Mouse (Mus musculus) MEL (cell line): ENCODE measurements around the gene Desi1.

Source experiments
- BHLHE40 ChIP-seq: IDR thresholded peaks from 2 replicates; pipeline ENCODE4 v1.6.1; 2012; ENCODE audit warnings: low read depth, mild to moderate bottlenecking, inconsistent platforms, low read length, improper control_type of control experiment, borderline replicate concordance
- CTCF ChIP-seq, 3 experiments: IDR thresholded peaks in 2 of 3; conservative IDR thresholded peaks in 1 of 3; 2 replicates each; pipeline ENCODE4 v1.5.1; 2011 to 2012; ENCODE audit warnings: low read length in 3 of 3, low read depth in 2 of 3, mild to moderate bottlenecking in 2 of 3, improper control_type of control experiment in 1 of 3, inconsistent platforms in 1 of 3, mixed read lengths in 1 of 3, moderate library complexity in 1 of 3; ENCODE audit not compliant: control insufficient read depth in 1 of 3, insufficient read depth in 1 of 3, poor library complexity in 1 of 3, severe bottlenecking in 1 of 3
- HCFC1 ChIP-seq: IDR thresholded peaks from 2 replicates; pipeline ENCODE4 v1.6.1; 2012; ENCODE audit warnings: low read depth, mild to moderate bottlenecking, inconsistent platforms, low read length, improper control_type of control experiment, moderate library complexity
- NRF1 ChIP-seq: IDR thresholded peaks from 2 replicates; pipeline ENCODE4 v1.6.1; 2014; ENCODE audit warnings: low read depth, mild to moderate bottlenecking, inconsistent platforms, low read length, improper control_type of control experiment, moderate library complexity; ENCODE audit not compliant: poor library complexity, insufficient read depth, severe bottlenecking

GRCm38 (mm10) chr15:81955414-81955813 is 78.2 kb downstream of the Desi1 start:
- TF ChIP-seq BHLHE40 (no peak), CTCF (IDR thresholded peaks at IDR 0.05 in 2 of 3, conservative IDR thresholded peaks at IDR 0.05 in 1 of 3; ENCODE audit: control insufficient read depth in 1 of 3, insufficient read depth in 1 of 3, low read depth in 2 of 3, low read length in 3 of 3, poor library complexity in 1 of 3, severe bottlenecking in 1 of 3) (no peak), NRF1 (no peak), HCFC1 (no peak)
